Mouse (Mus musculus): ENCODE data around the gene Ltb.

DNA sequence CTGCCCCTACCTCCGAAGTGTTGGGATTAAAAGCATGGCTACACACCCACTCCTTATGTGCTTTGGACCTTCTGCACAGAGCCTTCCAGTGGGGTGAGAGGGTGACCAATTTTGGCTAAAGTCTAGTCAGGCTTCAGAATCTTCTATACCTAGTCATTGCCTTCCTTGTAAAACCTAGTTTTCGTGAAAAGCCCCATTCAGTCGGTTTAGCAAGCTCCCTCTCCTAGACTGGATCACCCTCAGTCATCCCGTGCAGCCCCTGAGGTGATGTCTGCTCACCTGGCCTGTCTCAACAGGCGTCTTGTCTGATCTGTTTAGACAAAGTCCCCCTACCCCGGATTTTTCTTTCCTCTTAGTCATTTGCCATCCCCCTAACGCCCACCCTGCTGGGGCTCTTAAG is 3.8 kb downstream of the Ltb start:
- no peak for TF ChIP-seq CTCF (IDR thresholded peaks at IDR 0.05; ENCODE audit: borderline replicate concordance, extremely low read depth, insufficient read depth, insufficient read length)
- TF ChIP-seq POLR2A (IDR thresholded peaks at IDR 0.05; ENCODE audit: borderline replicate concordance, extremely low read depth, insufficient read depth, insufficient read length, poor library complexity, severe bottlenecking): no peak

Data from brain, embryonic 14.5 days (tissue).